Mouse (Mus musculus): Measurements from ENCODE around the gene Hcrt.

- TF ChIP-seq POLR2A (IDR thresholded peaks at IDR 0.05; ENCODE audit: low read depth, low read length) = peak; percentile 58; the same call in 1 of the 2 replicates
- TF ChIP-seq CTCF (IDR thresholded peaks at IDR 0.05; ENCODE audit: borderline replicate concordance, insufficient read depth, low read length) = no peak
Observed at GRCm38 (mm10) chr11:100770646-100771408, 8.1 kb upstream of the Hcrt start, which contains the start of gene Ghdc.
